Mouse (Mus musculus): ENCODE measurements around the gene Obscn. TPM values are rescaled to one million over a fixed set of nuclear protein-coding genes. Genes with fewer than 3 reads are reported as not detected.

Gene Obscn
- total and polyA plus RNA-seq, 3 experiments: 0.08 to 0.54 TPM; not detected in 1

DNA sequence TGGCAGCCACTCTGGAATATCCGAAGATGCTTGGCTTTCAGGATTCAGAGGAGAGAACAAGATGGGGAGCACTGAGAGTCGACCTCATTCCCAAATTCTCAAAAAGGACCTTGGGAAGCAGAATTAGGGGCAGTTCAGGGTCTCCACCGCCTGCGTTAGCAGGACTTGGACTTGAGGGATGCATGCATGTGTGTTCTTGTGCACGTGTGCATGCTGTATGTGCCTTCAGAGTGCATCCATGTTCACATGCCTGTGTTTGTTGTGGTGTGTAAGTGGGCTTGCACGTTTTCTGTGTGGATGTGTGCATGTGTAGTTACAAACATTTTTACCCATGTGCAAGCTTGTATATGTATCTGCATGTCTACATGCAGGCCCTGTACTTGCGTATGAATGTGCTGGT, 172.0 kb downstream of the Obscn start:
- H3K4me3 ChIP-seq (ENCODE audit: control insufficient read depth in 1 of 2, insufficient read depth in 1 of 2, low read depth in 2 of 2, low read length in 2 of 2): no peak overlapping the region
- no peaks in the 10 kb centered on the region; a peak in 1 of 4 replicates for H3K36me3 ChIP-seq (ENCODE audit: control insufficient read depth in 1 of 2, insufficient read depth in 2 of 2, low read length in 2 of 2)
- H3K27me3 ChIP-seq (ENCODE audit: control insufficient read depth in 1 of 2, insufficient read depth in 2 of 2, low read length in 2 of 2): no peaks in the 10 kb centered on the region
- TF ChIP-seq ELF1 (IDR thresholded peaks at IDR 0.05; ENCODE audit: low read depth, low read length) (no peak), ZC3H11A (IDR thresholded peaks at IDR 0.05; ENCODE audit: low read depth, low read length) (no peak), TCF12 (IDR thresholded peaks at IDR 0.05; ENCODE audit: low read depth, low read length) (no peak), USF1 (IDR thresholded peaks at IDR 0.05; ENCODE audit: low read depth, low read length) (no peak), RCOR1 (IDR thresholded peaks at IDR 0.05; ENCODE audit: low read depth, low read length) (no peak), NRF1 (IDR thresholded peaks at IDR 0.05; ENCODE audit: insufficient read depth, low read depth, low read length, poor library complexity, severe bottlenecking) (no peak), NELFE (IDR thresholded peaks at IDR 0.05; ENCODE audit: low read depth, low read length) (no peak)
- no peaks in the 10 kb centered on the region for H3K79me2 ChIP-seq (ENCODE audit: control insufficient read depth, insufficient read depth, low read length, poor library complexity)
- H3K4me1 ChIP-seq (ENCODE audit: control insufficient read depth in 1 of 2, insufficient read depth in 2 of 2, low read length in 2 of 2): 0 out of 4 replicates have a peak, but pooled peaks cover 0 to 5% of the 10 kb centered on the region in 2 experiments
- no peaks in the 10 kb centered on the region for H3K9me3 ChIP-seq (replicated peaks; ENCODE audit: insufficient read depth, low read length)
- DNase-seq (ENCODE audit: low read depth, low spot score): no peak
- H3K27ac ChIP-seq (ENCODE audit: control insufficient read depth, low read depth, low read length): no peak overlapping the region
- no peak overlapping the region for H3K9ac ChIP-seq (ENCODE audit: control insufficient read depth, low read depth, low read length, poor library complexity, severe bottlenecking)

DNA sequence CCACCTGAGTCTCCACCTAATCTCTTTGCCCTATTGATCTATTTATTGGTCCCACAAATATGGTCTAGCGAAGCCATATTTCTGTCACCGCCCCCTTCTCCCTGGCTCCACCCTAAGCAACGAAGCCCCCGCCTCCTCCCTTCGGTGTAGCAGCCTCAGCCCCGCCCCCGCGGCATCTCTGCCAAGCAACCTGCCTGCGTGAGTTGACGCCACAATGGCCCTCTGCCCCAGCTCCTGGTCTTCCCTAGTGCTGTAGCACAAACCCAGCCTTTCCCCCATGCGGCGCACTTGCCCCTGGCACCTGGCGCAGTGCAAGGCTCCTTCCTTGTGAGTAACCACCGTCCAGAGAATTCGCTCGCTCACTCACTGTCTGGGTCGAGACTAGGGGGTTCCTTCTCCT, 172.7 kb downstream of the Obscn start:
- no peak overlapping the region for H3K4me3 ChIP-seq (ENCODE audit: control insufficient read depth in 1 of 2, insufficient read depth in 1 of 2, low read depth in 2 of 2, low read length in 2 of 2)
- TF ChIP-seq RAD21 (IDR thresholded peaks at IDR 0.05; ENCODE audit: low read depth, low read length): no peak
- TF ChIP-seq MYC (IDR thresholded peaks at IDR 0.05; ENCODE audit: low read depth, low read length): no peak
- TF ChIP-seq MAX (IDR thresholded peaks at IDR 0.05; ENCODE audit: low read length): no peak
- no peak for TF ChIP-seq POLR2A (IDR thresholded peaks at IDR 0.05; ENCODE audit: control insufficient read depth in 1 of 2, insufficient read depth in 1 of 2, low read depth in 1 of 2, low read length in 2 of 2, poor library complexity in 1 of 2)
- no peak for TF ChIP-seq TAL1 (IDR thresholded peaks at IDR 0.05; ENCODE audit: low read length)
- no peak for TF ChIP-seq UBTF (IDR thresholded peaks at IDR 0.05; ENCODE audit: borderline replicate concordance, insufficient read depth, low read depth, low read length)
- TF ChIP-seq ELF1 (IDR thresholded peaks at IDR 0.05; ENCODE audit: low read depth, low read length): no peak
- TF ChIP-seq MXI1 (IDR thresholded peaks at IDR 0.05; ENCODE audit: low read depth, low read length): no peak
- no peak for TF ChIP-seq CTCF (IDR thresholded peaks at IDR 0.05 in 2 of 3, conservative IDR thresholded peaks at IDR 0.05 in 1 of 3; ENCODE audit: control insufficient read depth in 1 of 3, insufficient read depth in 1 of 3, low read depth in 2 of 3, low read length in 3 of 3, poor library complexity in 1 of 3, severe bottlenecking in 1 of 3)
- no peak for TF ChIP-seq POLR2AphosphoS5 (IDR thresholded peaks at IDR 0.05; ENCODE audit: borderline replicate concordance, low read depth, low read length)
- H3K9ac ChIP-seq (ENCODE audit: control insufficient read depth, low read depth, low read length, poor library complexity, severe bottlenecking): no peak overlapping the region
- H3K79me2 ChIP-seq (ENCODE audit: control insufficient read depth, insufficient read depth, low read length, poor library complexity): no peaks in the 10 kb centered on the region
- H3K4me1 ChIP-seq (ENCODE audit: control insufficient read depth in 1 of 2, insufficient read depth in 2 of 2, low read length in 2 of 2): no peaks in the 10 kb centered on the region
- DNase-seq (ENCODE audit: low read depth, low spot score): no peak
- H3K36me3 ChIP-seq (ENCODE audit: control insufficient read depth in 1 of 2, insufficient read depth in 2 of 2, low read length in 2 of 2): no peaks in the 10 kb centered on the region; a peak in 1 of 4 replicates
- H3K27me3 ChIP-seq (ENCODE audit: control insufficient read depth in 1 of 2, insufficient read depth in 2 of 2, low read length in 2 of 2): no peaks in the 10 kb centered on the region
- no peaks in the 10 kb centered on the region for H3K9me3 ChIP-seq (replicated peaks; ENCODE audit: insufficient read depth, low read length)
- no peak overlapping the region for H3K27ac ChIP-seq (ENCODE audit: control insufficient read depth, low read depth, low read length)

All from MEL (cell line).